Mouse (Mus musculus) kidney, postnatal 0 days (tissue): ENCODE measurements around the gene Rin1. TPM values are rescaled to one million over a fixed set of nuclear protein-coding genes. Genes with fewer than 3 reads are reported as not detected.

Experiments
- ATAC-seq: fragments of 200-750 bp; cut with Nextera tagmentation; replicated peaks from 2 replicates; pipeline ENCODE4 v1.8.0; 2017; ENCODE audit warnings: low read depth, moderate number of reproducible peaks, moderate TSS enrichment, moderate library complexity; ENCODE audit not compliant: low FRiP score
- DNase-seq: peaks from one replicate; pipeline ENCODE4 v3.0.0-alpha.2; 2016; ENCODE audit warnings: low spot score
- H3K27ac ChIP-seq: fragments of 300-500 bp; sonication (generic); 2 replicates; pipeline ENCODE4 v1.5.1; 2014; ENCODE audit warnings: mild to moderate bottlenecking
- H3K27me3 ChIP-seq: fragments of 300-500 bp; sonication (generic); 2 replicates; pipeline ENCODE4 v1.6.1; 2014; ENCODE audit warnings: low read length, mixed read lengths; ENCODE audit not compliant: insufficient read depth
- H3K36me3 ChIP-seq: fragments of 300-500 bp; sonication (generic); 2 replicates; pipeline ENCODE4 v1.6.1; 2014; ENCODE audit warnings: low read length, mixed read lengths; ENCODE audit not compliant: insufficient read depth
- H3K4me1 ChIP-seq: fragments of 300-500 bp; sonication (generic); replicated peaks from 2 replicates; pipeline ENCODE4 v1.6.1; 2014; ENCODE audit warnings: antibody characterized with exemption, low read length, mixed read lengths; ENCODE audit not compliant: insufficient read depth
- H3K4me2 ChIP-seq: fragments of 300-500 bp; sonication (generic); 2 replicates; pipeline ENCODE4 v1.6.1; 2014; ENCODE audit warnings: mild to moderate bottlenecking, low read length, moderate library complexity, mixed read lengths
- H3K4me3 ChIP-seq: fragments of 300-500 bp; sonication (generic); replicated peaks from 2 replicates; pipeline ENCODE4 v1.5.1; 2014; ENCODE audit warnings: low read depth, low read length
- H3K9ac ChIP-seq: fragments of 300-500 bp; sonication (generic); 2 replicates; pipeline ENCODE4 v1.6.1; 2014; ENCODE audit warnings: low read depth, low read length
- H3K9me3 ChIP-seq: fragments of 300-500 bp; sonication (generic); replicated peaks from 2 replicates; pipeline ENCODE4 v1.6.1; 2016; ENCODE audit warnings: low read length, inconsistent platforms, mixed read lengths
- CTCF ChIP-seq: IDR thresholded peaks from 2 replicates; pipeline ENCODE4 v1.5.1; 2016; ENCODE audit warnings: antibody characterized with exemption, low read depth, mild to moderate bottlenecking, moderate library complexity
- WGBS: fragments of 180-500 bp; shearing (Covaris S2); extraction: QIAGEN DNeasy Blood & Tissue Kit; methylation state at CpG from one replicate; pipeline ENCODE4 v1.1.7; 2014; 5-methylcytosine and 5-hydroxymethylcytosine counted together
- polyA plus RNA-seq: library from polyadenylated mRNA; unstranded; fragments of >200 nt; fragmentation: Nextera tagmentation; extraction: Ambion mirVana; gene quantifications from 2 replicates; pipeline ENCODE4 v1.2.1, GENCODE M21; 2015

Gene Rin1
- polyA plus RNA-seq, 1 experiment from 2014 or later: 3.2 TPM

DNA sequence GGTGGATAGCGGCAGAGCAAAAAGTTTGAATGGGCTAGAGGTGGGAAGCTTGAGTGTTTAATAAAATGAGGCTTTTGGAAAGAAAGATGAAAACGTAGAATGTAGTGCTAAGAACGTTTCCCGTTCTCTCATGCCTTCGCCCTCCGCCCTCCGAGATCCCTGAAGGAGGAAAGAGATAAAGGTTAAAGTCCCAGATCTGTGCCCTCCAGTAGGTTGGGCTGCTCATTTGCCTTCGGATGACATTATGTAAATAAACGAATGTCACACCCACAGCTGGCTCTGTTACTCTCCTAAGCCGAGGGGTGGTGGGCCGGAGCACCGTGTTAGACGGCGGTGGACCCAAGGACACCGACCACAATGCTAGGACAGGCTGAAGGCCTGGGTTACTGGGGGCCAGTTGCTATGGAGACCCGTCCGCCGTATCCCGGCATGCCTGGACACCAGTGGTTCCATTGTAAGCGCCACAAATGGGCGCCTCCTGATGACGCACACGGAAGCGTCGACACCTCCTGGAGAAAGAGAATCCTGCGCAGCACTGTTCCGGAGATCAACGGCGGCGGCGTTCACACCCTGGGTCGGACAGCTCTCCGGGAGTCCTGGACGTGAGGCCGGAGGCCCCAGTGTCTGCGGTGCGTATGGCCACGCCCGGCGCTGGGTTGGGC is 9.3 kb upstream of the Rin1 start, which contains the start of gene Brms1:
TSS of gene Brms1 (plus strand) at position 493 of the 662 bp plus-strand sequence.
- Histone ChIP-seq H3K4me3 (peak within 1 kb of the TSS; percentile 79), H3K4me2 (peak within 1 kb of the TSS; percentile 98), H3K4me1 (peaks cover 23% of the 10 kb centered on the region), H3K9ac (peak within 1 kb of the TSS; percentile 78), H3K27ac (peak within 1 kb of the TSS; percentile 80; the same call in 1 of the 2 replicates), H3K36me3 (0 out of 2 replicates have a peak, but pooled peaks cover 3% of the 10 kb centered on the region), H3K27me3 (no peaks in the 10 kb centered on the region), H3K9me3 (no peaks in the 10 kb centered on the region)
- 5% methylated on average over 40 of the region's 40 CpGs for WGBS
- DNase-seq: peak; percentile 94
- peak; percentile 78 for ATAC-seq
- TF ChIP-seq CTCF: no peak

GRCm38 (mm10) chr19:5041588-5041987 is 8.7 kb upstream of the Rin1 start:
- H3K9ac ChIP-seq: peak overlapping the region; percentile 78
- 0 out of 2 replicates have a peak, but pooled peaks cover 9% of the 10 kb centered on the region for H3K36me3 ChIP-seq
- WGBS: 2% methylated on average over 16 of the region's 16 CpGs
- no peaks in the 10 kb centered on the region for H3K9me3 ChIP-seq
- DNase-seq: no peak
- peak overlapping the region; percentile 98 for H3K4me2 ChIP-seq
- no peak; the same call in 1 of the 2 replicates for ATAC-seq
- peak overlapping the region; percentile 79 for H3K4me3 ChIP-seq
- no peaks in the 10 kb centered on the region for H3K27me3 ChIP-seq
- no peak for TF ChIP-seq CTCF
- peaks cover 23% of the 10 kb centered on the region for H3K4me1 ChIP-seq
- peak overlapping the region; percentile 80; the same call in 1 of the 2 replicates for H3K27ac ChIP-seq

GRCm38 (mm10) chr19:5045531-5045930 is 4.8 kb upstream of the Rin1 start:
- WGBS: 82% methylated on average over 4 of the region's 4 CpGs
- H3K36me3 ChIP-seq: 0 out of 2 replicates have a peak, but pooled peaks cover 24% of the 10 kb centered on the region
- no peak overlapping the region for H3K9ac ChIP-seq
- H3K27ac ChIP-seq: no peak overlapping the region
- no peak for TF ChIP-seq CTCF
- DNase-seq (no peak), ATAC-seq (no peak)
- peaks cover 12% of the 10 kb centered on the region for H3K4me1 ChIP-seq
- H3K27me3 ChIP-seq: no peaks in the 10 kb centered on the region
- no peak overlapping the region for H3K4me3 ChIP-seq
- no peak overlapping the region for H3K4me2 ChIP-seq
- no peaks in the 10 kb centered on the region for H3K9me3 ChIP-seq

DNA sequence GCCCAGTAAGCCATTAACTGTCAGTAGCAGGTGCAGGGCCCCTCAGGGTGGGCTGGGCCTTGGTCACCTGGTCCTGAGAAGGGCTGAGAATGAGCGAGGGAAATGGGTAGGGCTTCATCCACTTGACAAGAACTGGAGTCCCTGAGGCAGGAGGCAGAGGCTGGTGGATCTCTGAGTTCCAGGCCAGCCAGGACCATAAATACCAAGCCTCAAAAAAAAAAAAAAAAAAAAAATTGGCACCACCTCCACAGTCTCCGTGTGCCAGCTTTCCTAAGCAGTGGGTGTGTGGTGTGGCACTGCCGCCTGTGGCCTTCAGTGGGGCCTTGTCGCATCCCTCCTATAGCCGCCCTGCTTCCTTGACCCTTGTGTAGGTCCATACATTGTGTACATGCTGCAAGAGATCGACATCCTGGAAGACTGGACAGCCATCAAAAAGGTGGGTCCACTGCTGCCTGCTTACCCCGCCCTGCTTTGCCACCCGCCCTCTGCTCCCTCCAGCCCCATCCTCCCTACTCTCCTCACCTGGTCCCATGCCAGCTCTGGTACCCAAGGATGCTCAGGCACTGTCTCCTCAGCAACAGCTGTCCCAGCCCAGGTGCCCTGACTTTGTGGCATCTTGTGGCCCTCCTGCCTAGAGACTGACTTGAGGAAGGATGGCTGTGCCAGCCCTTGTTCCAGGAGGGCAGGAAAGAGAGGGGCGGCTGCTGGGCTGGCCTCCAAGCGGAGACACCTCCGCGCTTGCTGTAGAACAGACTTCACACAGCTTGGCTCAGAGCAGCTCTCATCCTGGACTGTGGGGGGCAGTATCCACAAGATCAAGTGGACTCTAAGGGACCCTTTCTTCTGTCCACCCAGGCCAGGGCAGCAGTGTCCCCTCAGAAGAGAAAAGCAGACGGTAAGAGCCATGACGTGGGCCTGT is 1.9 kb upstream of the Rin1 start:
- 0 out of 2 replicates have a peak, but pooled peaks have one; percentile 14 for TF ChIP-seq CTCF
- H3K27me3 ChIP-seq: no peaks in the 10 kb centered on the region
- DNase-seq: no peak
- peaks cover 16% of the 10 kb centered on the region for H3K4me1 ChIP-seq
- H3K27ac ChIP-seq: no peak overlapping the region
- no peak overlapping the region for H3K9ac ChIP-seq
- no peak overlapping the region for H3K4me3 ChIP-seq
- 0 out of 2 replicates have a peak, but pooled peaks cover 24% of the 10 kb centered on the region for H3K36me3 ChIP-seq
- WGBS: 84% methylated on average over 14 of the region's 14 CpGs
- H3K4me2 ChIP-seq: no peak overlapping the region
- no peak for ATAC-seq
- no peaks in the 10 kb centered on the region for H3K9me3 ChIP-seq

GRCm38 (mm10) chr19:5049325-5049724 is 956 bp upstream of the Rin1 start:
- TF ChIP-seq CTCF: no peak
- H3K27ac ChIP-seq: no peak overlapping the region
- H3K4me1 ChIP-seq: peaks cover 16% of the 10 kb centered on the region
- DNase-seq (no peak), ATAC-seq (no peak)
- no peaks in the 10 kb centered on the region for H3K9me3 ChIP-seq
- H3K36me3 ChIP-seq: 0 out of 2 replicates have a peak, but pooled peaks cover 22% of the 10 kb centered on the region
- 79% methylated on average over 6 of the region's 6 CpGs for WGBS
- H3K9ac ChIP-seq: no peak overlapping the region
- no peak overlapping the region for H3K4me2 ChIP-seq
- no peak overlapping the region for H3K4me3 ChIP-seq
- no peaks in the 10 kb centered on the region for H3K27me3 ChIP-seq

- Histone ChIP-seq H3K9ac (peak overlapping the region; percentile 35; the same call in 1 of the 2 replicates), H3K4me1 (peaks cover 16% of the 10 kb centered on the region), H3K27ac (no peak overlapping the region; the same call in 1 of the 2 replicates), H3K36me3 (0 out of 2 replicates have a peak, but pooled peaks cover 20% of the 10 kb centered on the region), H3K4me2 (peak overlapping the region; percentile 54), H3K9me3 (no peaks in the 10 kb centered on the region), H3K27me3 (no peaks in the 10 kb centered on the region), H3K4me3 (peak overlapping the region; percentile 22; the same call in 1 of the 2 replicates)
- TF ChIP-seq CTCF: no peak
- peak; percentile 18; the same call in 1 of the 2 replicates for ATAC-seq
- DNase-seq: peak; percentile 36
- WGBS: 10% methylated on average over 17 of the region's 17 CpGs
Observed at GRCm38 (mm10) chr19:5051031-5051430, 750 bp downstream of the Rin1 start.
